Mouse (Mus musculus): ENCODE results near the gene Cmklr1.

Cmklr1 gene

GRCm38 (mm10) chr5:113650035-113650865 lies at the start of gene Cmklr1:
TSS of gene Cmklr1 (minus strand) at chr5:113650426.
- peak; percentile 54 to 68 for DNase-seq

DNA sequence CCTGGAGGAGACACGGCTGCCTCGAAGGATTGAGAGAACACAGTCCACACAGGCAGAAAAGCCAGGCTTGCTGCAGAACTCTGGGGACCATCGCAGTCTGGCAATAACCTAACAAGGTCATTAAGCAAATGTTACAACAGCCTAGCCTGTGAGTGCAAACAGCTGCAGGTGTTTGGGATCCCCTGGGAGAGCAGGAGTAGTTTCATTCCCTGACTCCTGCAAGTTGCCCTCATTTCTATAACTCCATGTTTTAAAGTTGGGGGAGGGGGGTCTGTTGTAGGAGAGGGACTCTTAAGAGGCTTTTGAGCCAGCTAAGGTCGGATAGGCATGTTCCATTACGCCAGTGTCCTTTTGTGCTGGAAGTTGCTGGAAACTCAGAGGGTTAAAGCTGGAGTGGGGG lies 44.2 kb upstream of the Cmklr1 start:
- no peak for DNase-seq

DNA sequence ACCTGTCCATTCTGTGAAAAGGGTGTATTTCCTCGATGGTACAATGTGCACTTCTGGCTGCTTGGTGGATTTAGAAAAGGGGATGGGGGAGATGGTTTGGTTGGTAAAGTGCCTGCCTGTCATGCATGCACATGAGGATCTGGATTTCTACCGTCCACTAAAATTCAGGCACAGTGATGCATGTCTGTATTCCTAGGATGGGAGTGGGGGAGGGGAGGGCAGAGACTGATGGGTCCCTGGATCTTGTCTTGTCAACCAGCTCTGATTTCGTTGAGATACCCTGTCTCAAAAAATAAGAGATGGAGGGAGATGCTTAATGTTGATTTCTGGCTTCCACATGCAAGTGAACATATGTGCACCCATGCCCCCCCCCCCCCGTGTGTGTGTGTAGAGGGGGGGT lies 43.8 kb upstream of the Cmklr1 start:
- DNase-seq, result no peak

DNA sequence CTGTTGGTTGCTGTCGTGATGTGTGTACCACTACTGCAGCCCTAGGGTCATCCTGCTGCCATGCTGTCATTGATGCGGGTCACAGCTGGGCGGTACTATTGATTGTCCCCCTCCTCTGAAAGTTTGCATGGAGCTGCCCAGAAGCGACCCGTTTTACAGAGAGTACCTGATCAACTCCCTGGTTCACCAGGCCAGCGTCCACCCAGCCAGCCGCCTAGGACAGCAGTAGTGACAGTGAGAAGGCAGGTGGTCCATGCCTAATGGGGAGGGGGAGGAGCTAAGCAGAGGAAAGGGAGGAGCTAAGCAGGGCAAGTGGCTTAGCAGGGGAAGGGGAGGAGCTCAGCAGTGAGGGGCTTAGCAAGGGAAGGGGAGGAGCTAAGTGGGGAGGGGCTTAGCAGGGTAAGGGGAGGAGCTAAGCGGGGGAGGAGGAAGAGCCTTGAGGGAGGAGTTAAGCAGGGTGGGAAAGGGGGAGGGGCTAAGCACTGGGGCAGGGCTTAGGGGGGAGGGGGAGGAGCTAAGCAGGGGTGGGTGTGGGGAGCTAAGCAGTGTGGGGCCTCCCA lies 43.0 kb upstream of the Cmklr1 start:
- DNase-seq, result no peak

DNA sequence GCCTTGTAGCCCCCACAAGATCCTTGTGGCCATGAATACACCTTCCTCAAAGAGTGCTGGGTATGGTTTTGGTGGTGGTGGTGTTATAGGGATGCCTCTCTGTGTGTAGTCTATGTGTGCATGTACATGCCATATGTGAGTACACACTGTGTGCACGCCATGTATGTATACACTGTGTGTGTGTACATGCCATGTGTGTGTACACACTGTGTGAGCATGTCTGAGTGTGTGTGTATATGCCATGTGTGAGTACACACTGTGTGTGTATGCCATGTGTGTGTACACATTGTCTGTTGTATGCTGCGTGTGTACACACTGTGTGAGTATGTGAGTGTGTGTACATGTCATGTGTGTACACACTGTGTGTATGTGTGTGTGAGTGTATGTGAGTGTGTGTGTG lies 40.6 kb upstream of the Cmklr1 start:
- DNase-seq, result no peak

DNA sequence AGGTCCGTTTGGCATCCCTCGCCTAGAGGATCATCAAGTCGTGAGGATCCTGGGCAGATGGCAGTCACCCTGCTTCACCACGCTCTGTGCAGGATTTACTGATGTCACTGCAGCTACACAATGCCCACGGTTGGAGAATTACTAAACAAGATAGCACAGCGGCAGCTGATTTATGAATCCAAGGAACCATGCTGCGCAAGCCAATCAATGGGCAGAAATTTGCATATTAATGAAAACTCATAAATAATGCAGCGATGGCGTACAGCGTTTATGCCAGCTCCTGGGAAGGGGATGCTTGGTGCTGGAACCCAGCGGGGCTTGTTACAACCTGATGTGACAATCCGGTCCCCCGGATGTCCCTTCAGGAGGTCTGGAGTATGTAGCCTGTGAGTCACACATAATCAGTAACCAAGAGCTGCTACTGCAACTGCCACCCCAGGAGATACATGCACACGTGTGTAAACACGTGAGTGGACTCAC lies 39.9 kb upstream of the Cmklr1 start:
- no peak for DNase-seq

DNA sequence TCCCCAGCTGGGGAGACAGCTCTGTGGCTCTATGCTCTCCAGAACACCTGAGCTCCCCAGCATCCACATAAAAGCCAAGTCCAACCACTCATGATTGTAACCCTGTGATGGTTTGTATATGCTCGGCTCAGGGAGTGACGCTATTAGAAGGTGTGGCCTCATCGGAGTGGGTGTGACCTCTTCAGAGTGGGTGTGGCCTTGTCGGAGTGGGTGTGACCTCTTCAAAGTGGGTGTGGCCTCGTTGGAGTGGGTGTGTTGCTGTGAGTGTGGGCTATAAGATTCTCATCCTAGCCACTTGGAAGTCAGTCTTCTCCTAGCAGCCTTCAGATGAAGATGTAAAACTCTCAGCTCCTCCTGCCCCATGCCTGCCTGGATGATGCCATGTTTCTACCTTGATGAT lies 37.3 kb upstream of the Cmklr1 start:
- no peak for DNase-seq

GRCm38 (mm10) chr5:113685471-113685870 lies 35.2 kb upstream of the Cmklr1 start:
- DNase-seq, result no peak

DNA sequence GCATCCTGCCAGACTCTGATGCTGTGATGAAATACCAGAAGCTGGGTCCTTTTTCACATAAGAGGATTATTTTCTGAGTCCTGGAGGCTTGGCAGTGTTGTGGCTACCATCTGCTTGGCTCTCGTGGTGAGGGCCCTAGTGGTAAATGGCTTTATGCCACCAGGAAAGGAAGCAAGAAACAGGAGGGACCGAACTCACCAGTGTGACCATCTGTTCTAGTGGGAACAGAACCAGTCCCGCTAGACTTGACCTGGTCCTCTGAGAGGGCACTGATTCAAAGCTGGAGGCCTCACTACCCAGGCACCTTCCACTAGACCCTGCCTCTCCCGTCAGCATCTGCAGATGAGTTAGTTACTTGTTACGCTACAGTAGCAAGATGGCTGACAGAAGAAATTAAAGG lies 33.0 kb upstream of the Cmklr1 start:
- DNase-seq, result no peak

GRCm38 (mm10) chr5:113682472-113682871 lies 32.2 kb upstream of the Cmklr1 start:
- DNase-seq, result no peak

GRCm38 (mm10) chr5:113681219-113681618 lies 31.0 kb upstream of the Cmklr1 start:
- no peak for DNase-seq

GRCm38 (mm10) chr5:113679509-113679908 lies 29.3 kb upstream of the Cmklr1 start:
- no peak for DNase-seq

GRCm38 (mm10) chr5:113678743-113679452 lies 28.7 kb upstream of the Cmklr1 start:
- no peak for DNase-seq

- DNase-seq, result no peak
These were observed 27.3 kb upstream of the Cmklr1 start for GRCm38 (mm10) chr5:113677541-113677940.

DNA sequence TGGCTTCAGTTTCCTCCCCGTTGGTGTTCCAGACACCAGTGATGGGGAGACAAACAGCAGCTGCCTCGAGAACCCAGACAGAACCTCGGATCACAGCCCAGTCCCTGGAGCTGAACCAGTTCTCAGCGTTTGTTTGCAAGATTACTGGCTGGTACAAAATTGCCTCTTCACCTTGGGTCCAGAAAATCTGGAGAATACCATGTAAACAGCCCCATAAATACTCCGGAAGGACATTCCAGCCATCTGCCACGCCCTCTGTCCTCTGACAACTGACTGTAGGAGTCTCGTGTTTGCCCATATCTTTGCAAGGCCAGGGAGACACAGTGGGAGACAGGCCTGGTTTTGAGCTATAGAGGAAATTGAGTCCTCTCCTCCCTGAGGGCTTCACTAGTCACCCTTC lies 24.6 kb upstream of the Cmklr1 start:
- DNase-seq, result peak; percentile 30 to 38

- DNase-seq, result peak; percentile 66 to 71
These were observed 22.2 kb upstream of the Cmklr1 start for GRCm38 (mm10) chr5:113672456-113672855.

- DNase-seq, result no peak
These were observed 20.4 kb upstream of the Cmklr1 start for GRCm38 (mm10) chr5:113670597-113670996.

DNA sequence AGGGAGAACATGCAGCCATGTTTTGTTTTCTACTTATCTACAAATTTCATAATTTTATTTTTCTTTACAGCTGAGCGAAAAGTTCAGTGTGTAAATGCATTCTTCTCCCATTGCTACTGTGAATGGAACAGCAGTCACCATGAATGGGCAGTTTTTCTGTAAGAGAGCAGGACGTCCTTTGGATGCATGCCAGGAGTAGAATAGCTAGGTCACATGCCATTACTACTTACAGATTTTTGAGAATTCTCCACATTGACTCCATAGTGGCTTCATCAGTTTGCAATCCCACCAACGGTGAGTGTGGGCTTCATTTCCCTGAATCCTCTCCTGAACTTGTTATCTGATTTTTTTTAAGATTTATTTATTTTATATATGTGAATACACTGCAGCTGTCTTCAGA lies 19.9 kb upstream of the Cmklr1 start:
- no peak for DNase-seq

DNA sequence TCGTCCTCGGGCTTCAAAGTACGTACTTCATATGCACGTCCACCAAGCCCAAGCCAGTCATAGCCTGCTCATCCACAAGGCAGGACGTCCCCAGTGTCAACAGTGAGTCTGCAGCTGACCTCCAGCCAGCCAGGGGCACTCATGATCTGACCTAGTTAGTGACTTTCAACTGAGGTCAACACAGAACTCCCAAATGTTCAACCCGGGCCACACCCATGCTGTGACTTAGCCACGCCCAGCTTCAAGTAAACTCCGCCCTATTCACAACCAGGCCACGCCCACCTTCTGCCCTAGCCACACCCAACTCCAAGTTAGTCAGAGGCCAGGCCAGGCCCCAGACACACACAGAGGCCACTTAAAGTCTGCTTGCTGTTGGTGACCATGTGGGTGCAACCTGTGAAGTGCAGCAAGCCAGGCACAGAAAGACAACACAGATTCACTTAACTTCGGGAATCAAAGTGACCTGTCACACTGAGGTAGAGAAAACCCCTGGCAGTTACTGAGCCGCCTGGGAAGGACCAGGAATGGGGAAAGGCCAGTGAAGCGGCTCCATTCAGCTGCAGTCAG lies 14.5 kb upstream of the Cmklr1 start:
- no peak for DNase-seq

DNA sequence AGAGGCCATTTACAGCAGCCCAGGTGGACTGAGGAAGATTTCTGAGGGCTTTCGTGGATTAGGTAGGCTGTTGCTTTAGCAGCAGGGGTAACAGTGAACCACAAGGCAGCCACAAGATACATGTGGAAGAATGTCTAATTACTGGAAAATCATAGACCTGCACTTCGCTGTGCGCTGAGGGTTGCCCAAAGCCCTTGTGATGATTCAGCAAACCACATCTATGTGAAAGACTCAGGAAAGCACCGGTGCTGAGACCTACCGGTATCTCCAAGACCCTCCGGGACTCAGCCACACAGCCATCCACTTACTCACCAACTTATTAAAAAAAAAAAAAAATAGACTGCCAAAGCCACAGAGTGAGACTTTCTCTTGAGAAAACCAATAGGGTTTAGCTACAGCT lies 13.9 kb upstream of the Cmklr1 start:
- no peak for DNase-seq

DNA sequence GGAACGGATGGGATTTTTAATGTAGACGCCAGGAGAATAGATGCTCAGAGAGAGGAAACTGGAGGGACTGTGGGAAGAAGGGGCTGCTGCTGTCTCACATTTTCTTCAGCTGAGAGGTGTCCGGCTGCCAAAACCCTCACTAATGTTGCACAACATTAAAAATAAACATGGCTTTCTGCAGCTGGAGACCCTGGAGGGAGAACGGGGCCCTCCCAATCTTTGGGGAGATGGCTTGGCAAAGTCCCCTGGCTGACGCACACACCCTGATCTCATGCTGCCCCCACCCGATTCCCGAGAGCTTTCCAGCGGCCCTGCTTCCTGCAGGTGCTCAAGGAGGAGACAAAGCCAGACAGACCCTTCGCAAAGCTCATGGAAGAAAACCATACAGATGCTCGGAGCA lies 10.6 kb upstream of the Cmklr1 start:
- DNase-seq, result peak; percentile 53 to 57

- DNase-seq, result no peak
These were observed 4.6 kb upstream of the Cmklr1 start for GRCm38 (mm10) chr5:113654821-113655220.

DNA sequence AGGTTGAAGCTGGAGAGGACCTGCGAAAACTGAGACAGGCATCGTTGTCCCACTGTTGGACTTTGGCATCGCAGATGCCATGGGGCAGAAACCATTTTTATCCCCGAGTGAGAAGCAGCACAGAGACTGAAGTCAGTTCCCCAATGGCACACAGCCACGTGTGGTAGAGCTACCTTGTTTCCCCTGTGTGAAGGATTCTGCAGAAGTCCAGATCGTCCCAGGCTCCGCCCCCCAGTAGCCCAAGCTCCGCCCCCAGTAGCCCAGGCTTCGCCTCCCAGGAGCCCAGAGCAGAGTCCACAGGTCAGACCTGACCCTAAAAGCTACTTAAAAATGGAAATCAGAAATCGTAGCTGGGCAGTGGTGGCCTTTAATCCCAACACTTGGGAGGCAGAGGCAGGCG lies 4.0 kb upstream of the Cmklr1 start:
- DNase-seq, result no peak

DNA sequence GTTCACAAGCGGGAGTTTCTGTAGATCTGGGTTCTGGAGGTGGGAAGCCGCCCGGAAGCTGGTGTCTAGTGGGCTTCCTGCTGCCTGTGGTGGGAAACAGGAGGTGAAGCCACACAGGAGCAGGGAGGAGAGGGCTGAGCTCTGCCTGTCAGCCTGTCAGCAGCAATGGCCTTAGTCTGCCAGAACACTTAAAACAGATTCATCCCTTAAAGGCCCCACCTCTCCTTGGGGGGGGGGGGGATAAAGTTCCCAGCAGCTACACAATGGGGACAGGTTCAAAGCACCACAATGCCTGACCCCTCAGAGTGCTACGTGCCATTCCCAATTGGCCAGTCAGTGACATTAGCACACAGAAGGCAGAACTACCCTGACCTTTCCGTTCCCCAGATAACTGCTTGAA lies 2.0 kb upstream of the Cmklr1 start:
- DNase-seq, result no peak
